Mouse (Mus musculus) CH12.LX (cell line): ENCODE data around the gene Oas3. TPM values are rescaled to one million over a fixed set of nuclear protein-coding genes. Genes with fewer than 3 reads are reported as not detected.

ENCODE experiments used
- DNase-seq: peaks from one replicate; pipeline ENCODE4 v3.0.0-alpha.2; 2013; ENCODE audit errors: extremely low read depth
- H3K27ac ChIP-seq: 2 replicates; pipeline ENCODE4 v1.5.1; 2012; ENCODE audit warnings: low read depth, mild to moderate bottlenecking, control low read depth, moderate library complexity; ENCODE audit not compliant: insufficient read depth
- H3K27me3 ChIP-seq: replicated peaks from 2 replicates; pipeline ENCODE3; 2012; ENCODE audit warnings: inconsistent platforms
- H3K36me3 ChIP-seq, 2 experiments: replicated peaks in 1 of 2; 2 replicates each; pipeline versions ENCODE3 to v1.6.1; 2012; ENCODE audit warnings: inconsistent platforms in 1 of 2, low read length in 1 of 2, mild to moderate bottlenecking in 1 of 2, mixed read lengths in 1 of 2, moderate library complexity in 1 of 2; ENCODE audit not compliant: control insufficient read depth in 1 of 2, insufficient read depth in 1 of 2
- H3K4me1 ChIP-seq, 2 experiments: 2 replicates each; pipeline ENCODE4 v1.6.1; 2012; ENCODE audit warnings: inconsistent platforms in 1 of 2, moderate library complexity in 1 of 2; ENCODE audit not compliant: insufficient read depth in 2 of 2, control insufficient read depth in 1 of 2
- H3K4me2 ChIP-seq: 2 replicates; pipeline ENCODE4 v1.6.1; 2012; ENCODE audit warnings: low read depth, mild to moderate bottlenecking, control low read depth; ENCODE audit not compliant: poor library complexity, insufficient read depth, severe bottlenecking
- H3K4me3 ChIP-seq, 3 experiments: fragments of 150-350 bp in 1 of 3; sonication (generic) in 1 of 3; replicated peaks in 1 of 3; 2 replicates each; pipeline versions ENCODE3 to v1.5.1; 2011 to 2012; ENCODE audit warnings: low read depth in 2 of 3, low read length in 2 of 3, mild to moderate bottlenecking in 2 of 3, moderate library complexity in 2 of 3, control low read depth in 1 of 3, improper control_type of control experiment in 1 of 3, inconsistent platforms in 1 of 3, mixed read lengths in 1 of 3; ENCODE audit not compliant: poor library complexity in 1 of 3
- H3K79me2 ChIP-seq: replicated peaks from 2 replicates; pipeline ENCODE4 v1.6.1; 2012; ENCODE audit warnings: mild to moderate bottlenecking, moderate library complexity; ENCODE audit not compliant: control insufficient read depth, poor library complexity, insufficient read depth, severe bottlenecking; ENCODE audit errors: extremely low read depth
- H3K9ac ChIP-seq: 2 replicates; pipeline ENCODE4 v1.6.1; 2012; ENCODE audit warnings: low read depth, mild to moderate bottlenecking, control low read depth, moderate library complexity; ENCODE audit not compliant: insufficient read depth
- H3K9me3 ChIP-seq: replicated peaks from 2 replicates; pipeline ENCODE3; 2012; ENCODE audit warnings: low read length, inconsistent platforms, mixed read lengths
- CHD2 ChIP-seq: IDR thresholded peaks from 2 replicates; pipeline ENCODE4 v1.6.1; 2011; ENCODE audit warnings: low read length, improper control_type of control experiment
- CTCF ChIP-seq, 2 experiments: IDR thresholded peaks in 1 of 2; conservative IDR thresholded peaks in 1 of 2; 2 replicates each; pipeline ENCODE4 v1.5.1; 2011 to 2012; ENCODE audit warnings: low read depth in 2 of 2, low read length in 2 of 2, improper control_type of control experiment in 1 of 2, inconsistent platforms in 1 of 2, mild to moderate bottlenecking in 1 of 2, moderate library complexity in 1 of 2
- ELF1 ChIP-seq: IDR thresholded peaks from 2 replicates; pipeline ENCODE4 v1.6.1; 2014; ENCODE audit warnings: low read depth, mild to moderate bottlenecking, inconsistent platforms, low read length, improper control_type of control experiment
- EP300 ChIP-seq: IDR thresholded peaks from 2 replicates; pipeline ENCODE4 v1.6.1; 2011; ENCODE audit warnings: low read length, improper control_type of control experiment
- ETS1 ChIP-seq: conservative IDR thresholded peaks from 2 replicates; pipeline ENCODE4 v1.6.1; 2012; ENCODE audit warnings: low read depth, mild to moderate bottlenecking, inconsistent platforms, low read length, improper control_type of control experiment, moderate library complexity
- GABPA ChIP-seq: IDR thresholded peaks from 2 replicates; pipeline ENCODE4 v1.6.1; 2012; ENCODE audit warnings: low read depth, low read length, improper control_type of control experiment, inconsistent platforms; ENCODE audit not compliant: insufficient replicate concordance
- HCFC1 ChIP-seq: IDR thresholded peaks from 2 replicates; pipeline ENCODE4 v1.6.1; 2012; ENCODE audit warnings: low read depth, mild to moderate bottlenecking, inconsistent platforms, low read length, improper control_type of control experiment
- IRF4 ChIP-seq: IDR thresholded peaks from 2 replicates; pipeline ENCODE4 v1.6.1; 2014; ENCODE audit warnings: low read depth, mild to moderate bottlenecking, inconsistent platforms, low read length, improper control_type of control experiment
- JUN ChIP-seq: IDR thresholded peaks from 2 replicates; pipeline ENCODE4 v1.6.1; 2011; ENCODE audit warnings: low read depth, mild to moderate bottlenecking, low read length, improper control_type of control experiment, moderate library complexity; ENCODE audit not compliant: insufficient read depth
- KAT2A ChIP-seq: IDR thresholded peaks from 2 replicates; pipeline ENCODE4 v1.6.1; 2012; ENCODE audit warnings: low read length, improper control_type of control experiment, inconsistent platforms; ENCODE audit not compliant: insufficient replicate concordance
- MAFK ChIP-seq: IDR thresholded peaks from 2 replicates; pipeline ENCODE4 v1.6.1; 2011; ENCODE audit warnings: low read length, improper control_type of control experiment; ENCODE audit not compliant: insufficient replicate concordance
- MAX ChIP-seq: IDR thresholded peaks from 2 replicates; pipeline ENCODE4 v1.6.1; 2011; ENCODE audit warnings: low read length, improper control_type of control experiment
- MAZ ChIP-seq: IDR thresholded peaks from 2 replicates; pipeline ENCODE4 v1.6.1; 2012; ENCODE audit warnings: low read depth, mild to moderate bottlenecking, inconsistent platforms, low read length, improper control_type of control experiment, moderate library complexity
- MEF2A ChIP-seq: IDR thresholded peaks from 2 replicates; pipeline ENCODE4 v1.6.1; 2014; ENCODE audit warnings: low read depth, mild to moderate bottlenecking, inconsistent platforms, low read length, improper control_type of control experiment, borderline replicate concordance
- MXI1 ChIP-seq: IDR thresholded peaks from 2 replicates; pipeline ENCODE4 v1.6.1; 2011; ENCODE audit warnings: mild to moderate bottlenecking, low read depth, low read length, improper control_type of control experiment
- NELFE ChIP-seq: IDR thresholded peaks from 2 replicates; pipeline ENCODE4 v1.6.1; 2011; ENCODE audit warnings: low read depth, low read length, improper control_type of control experiment
- NRF1 ChIP-seq: IDR thresholded peaks from 2 replicates; pipeline ENCODE4 v1.6.1; 2014; ENCODE audit warnings: low read depth, mild to moderate bottlenecking, inconsistent platforms, low read length, improper control_type of control experiment, moderate library complexity
- PAX5 ChIP-seq: IDR thresholded peaks from 2 replicates; pipeline ENCODE4 v1.6.1; 2012; ENCODE audit warnings: low read length, inconsistent platforms, mixed read lengths
- POLR2A ChIP-seq: IDR thresholded peaks from 2 replicates; pipeline ENCODE4 v1.6.1; 2011; ENCODE audit warnings: low read depth, mild to moderate bottlenecking, improper control_type of control experiment, low read length
- POLR2AphosphoS2 ChIP-seq: IDR thresholded peaks from 2 replicates; pipeline ENCODE4 v1.6.1; 2011; ENCODE audit warnings: low read depth, low read length, improper control_type of control experiment
- RAD21 ChIP-seq: IDR thresholded peaks from 2 replicates; pipeline ENCODE4 v1.6.1; 2011; ENCODE audit warnings: low read depth, mild to moderate bottlenecking, low read length, improper control_type of control experiment, moderate library complexity
- SIN3A ChIP-seq: IDR thresholded peaks from 2 replicates; pipeline ENCODE4 v1.6.1; 2012; ENCODE audit warnings: low read length, improper control_type of control experiment, inconsistent platforms
- SMC3 ChIP-seq: IDR thresholded peaks from 2 replicates; pipeline ENCODE4 v1.6.1; 2011; ENCODE audit warnings: low read depth, low read length, improper control_type of control experiment
- TBP ChIP-seq: conservative IDR thresholded peaks from 2 replicates; pipeline ENCODE4 v1.6.1; 2011; ENCODE audit warnings: low read depth, low read length, improper control_type of control experiment
- TCF12 ChIP-seq: IDR thresholded peaks from 2 replicates; pipeline ENCODE4 v1.6.1; 2014; ENCODE audit warnings: low read depth, mild to moderate bottlenecking, inconsistent platforms, low read length, improper control_type of control experiment
- UBTF ChIP-seq: IDR thresholded peaks from 2 replicates; pipeline ENCODE4 v1.6.1; 2012; ENCODE audit warnings: low read depth, mild to moderate bottlenecking, inconsistent platforms, low read length, improper control_type of control experiment, moderate library complexity
- USF1 ChIP-seq: IDR thresholded peaks from 2 replicates; pipeline ENCODE4 v1.6.1; 2014; ENCODE audit warnings: low read depth, mild to moderate bottlenecking, inconsistent platforms, low read length, improper control_type of control experiment
- USF2 ChIP-seq: conservative IDR thresholded peaks from 2 replicates; pipeline ENCODE4 v1.6.1; 2011; ENCODE audit warnings: low read depth, low read length, improper control_type of control experiment
- ZC3H11A ChIP-seq: IDR thresholded peaks from 2 replicates; pipeline ENCODE4 v1.6.1; 2012; ENCODE audit warnings: low read depth, mild to moderate bottlenecking, inconsistent platforms, low read length, improper control_type of control experiment
- ZKSCAN1 ChIP-seq: IDR thresholded peaks from 2 replicates; pipeline ENCODE4 v1.6.1; 2012; ENCODE audit warnings: low read depth, inconsistent platforms, low read length, improper control_type of control experiment, borderline replicate concordance
- dilution Hi-C: fragments of 300-500 bp; cut with MboI; formaldehyde crosslinking; loops from 2 replicates; pipeline ENCODE4 v1.14.3; 2020; ENCODE audit warnings: low sequenced_read_pairs; ENCODE audit not compliant: extremely low pct_unique_long_range_greater_than_20kb, extremely low pct_ligation_motif_present
- in situ Hi-C: fragments of 300-500 bp; cut with MboI; formaldehyde crosslinking; loops from 3 replicates; pipeline ENCODE4 v1.14.3; 2019; ENCODE audit warnings: low sequenced_read_pairs, low pct_ligation_motif_present, low pct_unique_long_range_greater_than_20kb, mixed read lengths
- polyA plus RNA-seq: library from polyadenylated mRNA; unstranded; fragments of >175 nt; gene quantifications from 2 replicates; pipeline ENCODE4 v1.2.1, GENCODE M21; 2012; ENCODE audit warnings: low read depth; ENCODE audit not compliant: insufficient read length
- total RNA-seq, 2 experiments: library from RNA; depleted of rRNA; stranded (reverse); fragments of 300-350 nt in 1 of 2; fragments of >200 nt in 1 of 2; gene quantifications; 2 replicates each; pipeline ENCODE4 v1.2.3; 2012 to 2014

Oas3 gene
- total and polyA plus RNA-seq, 3 experiments, result 0.30 TPM; not detected in 2

DNA sequence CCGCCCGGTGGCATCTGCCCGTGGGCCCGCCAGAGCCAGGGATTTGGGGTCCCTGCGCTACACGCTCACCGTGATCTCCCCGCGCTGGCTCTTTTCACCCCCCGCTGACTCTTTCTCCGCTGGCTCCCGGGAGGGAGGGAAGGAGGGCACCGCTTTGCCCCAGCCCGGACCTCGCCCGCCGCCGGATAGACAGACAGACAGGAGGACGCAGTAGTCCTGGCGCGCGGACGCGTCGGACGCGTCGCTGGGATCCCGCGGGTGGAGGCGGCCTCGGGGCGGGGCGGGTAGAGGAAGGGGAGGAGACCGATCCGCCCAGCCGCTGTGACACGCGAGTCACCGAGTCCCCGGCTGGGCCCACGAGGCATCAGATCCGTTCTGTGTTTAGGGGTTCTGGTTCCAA, 66.0 kb downstream of the Oas3 start:
- in situ Hi-C loops, result loop anchor here (5.0 to 25.0 kb wide), 3 partner anchors 34 to 199 kb away; partner anchors contain the start of genes Plbd2 and Slc8b1
- no peak overlapping the region for H3K27ac ChIP-seq
- no peak for TF ChIP-seq ETS1
- TF ChIP-seq JUN, result no peak
- TF ChIP-seq POLR2A, result peak; percentile 37; the same call in 1 of the 2 replicates
- no peak for TF ChIP-seq POLR2AphosphoS2
- peak; percentile 33; the same call in 1 of the 2 replicates for TF ChIP-seq NELFE
- no peak for TF ChIP-seq EP300
- no peak for TF ChIP-seq ELF1
- no peak for TF ChIP-seq TCF12
- TF ChIP-seq IRF4, result peak; percentile 6; the same call in 1 of the 2 replicates
- no peak for TF ChIP-seq MEF2A
- no peak for TF ChIP-seq SIN3A
- TF ChIP-seq KAT2A, result no peak
- TF ChIP-seq NRF1, result no peak
- no peak for TF ChIP-seq UBTF
- no peak for TF ChIP-seq PAX5
- no peak for TF ChIP-seq CHD2
- TF ChIP-seq USF1, result no peak
- no peak for TF ChIP-seq MAFK
- no peak for TF ChIP-seq TBP
- TF ChIP-seq ZKSCAN1, result no peak
- no peak for TF ChIP-seq CTCF (conservative IDR thresholded peaks at IDR 0.05 in 1 of 2, IDR thresholded peaks at IDR 0.05 in 1 of 2; ENCODE audit: low read depth in 2 of 2, low read length in 2 of 2)
- no peak for TF ChIP-seq ZC3H11A
- no peak for TF ChIP-seq RAD21
- 0 out of 2 replicates have a peak, but pooled peaks have one; percentile 28 for TF ChIP-seq MAX
- TF ChIP-seq SMC3, result no peak
- no peak for TF ChIP-seq HCFC1
- TF ChIP-seq MXI1, result no peak; the same call in 1 of the 2 replicates
- no peak for TF ChIP-seq USF2
- no peak for TF ChIP-seq GABPA
- TF ChIP-seq MAZ, result no peak
- no peaks in the 10 kb centered on the region for H3K36me3 ChIP-seq
- peaks cover 14 to 45% of the 10 kb centered on the region in 2 experiments for H3K4me1 ChIP-seq
- DNase-seq, result no peak
- H3K9ac ChIP-seq, result 0 out of 2 replicates have a peak overlapping the region, but pooled peaks have one; percentile 11
- H3K9me3 ChIP-seq, result no peaks in the 10 kb centered on the region
- dilution Hi-C loops, result no loop called here
- peaks cover 11% of the 10 kb centered on the region for H3K27me3 ChIP-seq
- peak overlapping the region in 2 of 3 experiments; percentile 42 to 49 for H3K4me3 ChIP-seq
- no peaks in the 10 kb centered on the region for H3K79me2 ChIP-seq
- 0 out of 2 replicates have a peak overlapping the region, but pooled peaks have one; percentile 50 for H3K4me2 ChIP-seq
